Comparison of ENCODE assay signal across 8 mouse cellular contexts in the genomic region with DNA sequence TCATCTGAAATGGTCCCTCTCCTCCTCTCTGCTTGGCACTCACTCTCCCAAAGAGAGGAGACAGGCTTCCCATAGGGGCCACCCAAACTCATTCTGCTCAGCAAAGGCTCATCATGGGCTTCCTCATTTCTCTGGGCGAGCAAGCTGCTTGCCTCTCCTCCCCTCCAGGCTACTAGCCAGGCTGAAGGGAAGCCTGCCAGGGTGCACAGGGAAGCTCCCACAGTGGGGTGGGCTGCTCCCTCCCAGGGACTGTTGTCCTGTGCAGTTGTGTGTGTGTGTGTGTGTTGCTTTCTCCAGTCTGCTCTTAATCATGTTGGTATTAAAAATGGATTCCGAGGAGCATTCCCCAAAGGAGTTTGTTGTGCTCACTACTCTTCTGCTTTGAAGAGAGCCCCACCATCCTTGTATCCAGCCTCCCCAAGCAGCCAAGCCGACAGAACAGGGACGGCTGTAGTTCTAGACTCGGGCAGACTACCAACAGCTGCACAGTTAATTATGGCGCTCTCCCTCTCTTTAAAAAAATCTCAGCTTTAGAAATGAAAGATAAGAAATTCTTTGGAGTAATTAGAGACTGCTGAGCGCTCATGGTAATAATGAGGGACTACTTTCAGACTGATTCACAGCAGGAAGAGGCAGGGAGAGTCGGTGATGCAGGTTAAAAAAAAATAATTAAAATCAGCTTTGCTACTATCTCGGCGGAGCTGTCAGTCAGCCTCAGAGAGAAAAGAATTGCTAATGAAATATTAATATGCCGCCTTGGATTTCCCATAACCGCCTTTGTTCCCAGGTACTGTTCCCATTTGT.
A peak's percentile ranks its signal among the peaks of the same experiment; 100 is the strongest.
DNase-seq lines count a peak whose midpoint lies in the region; ATAC-seq and TF ChIP-seq lines count a peak whose summit lies in the region.

No protein-coding gene starts in this region.

- 40% methylated on average over 12 of the region's 12 CpGs for WGBS in kidney, embryonic 15.5 days
- WGBS in embryonic facial prominence, embryonic 12.5 days = 26% methylated on average over 12 of the region's 12 CpGs

- intact Hi-C loops in gastrocnemius, postnatal 14 days (cut with DNase I; ENCODE audit: low total_unique reads) = no loop called here
- intact Hi-C loops in left cerebral cortex, adult 2 months (cut with DNase I) = loop anchor here (5.0 kb wide), 1 partner anchor 456 kb away; the partner anchor contains the start of gene Sox11

- H3K4me2 ChIP-seq in kidney, embryonic 15.5 days = no peak overlapping the region
- 0 out of 2 replicates have a peak overlapping the region, but pooled peaks have one; percentile 11 for H3K4me2 ChIP-seq in embryonic facial prominence, embryonic 12.5 days (replicated peaks)

- no peak for TF ChIP-seq CTCF in left cerebral cortex, adult 2 months (IDR thresholded peaks at IDR 0.05)

- no peak for DNase-seq in kidney, adult 9 months
- peak; percentile 79 for DNase-seq in gastrocnemius, postnatal 14 days
- DNase-seq in left cerebral cortex, adult 2 months (ENCODE audit: extremely low spot score in 1 of 2, low spot score in 2 of 2) = peak; percentile 18 to 34
- peak; percentile 53 for DNase-seq in ovary, postnatal 36 days (ENCODE audit: low spot score)
- no peak for DNase-seq in adrenal gland, adult 18-20 months (ENCODE audit: low spot score in 2 of 2)

- H3K27me3 ChIP-seq in kidney, embryonic 15.5 days = no peaks in the 10 kb centered on the region
- no peaks in the 10 kb centered on the region for H3K27me3 ChIP-seq in embryonic facial prominence, embryonic 12.5 days

- no peaks in the 10 kb centered on the region for H3K9me3 ChIP-seq in kidney, embryonic 15.5 days (replicated peaks)
- H3K9me3 ChIP-seq in embryonic facial prominence, embryonic 12.5 days = no peaks in the 10 kb centered on the region

- no peak overlapping the region for H3K9ac ChIP-seq in kidney, embryonic 15.5 days
- no peak overlapping the region for H3K9ac ChIP-seq in embryonic facial prominence, embryonic 12.5 days

- H3K27ac ChIP-seq in kidney, embryonic 15.5 days = 0 out of 2 replicates have a peak overlapping the region, but pooled peaks have one; percentile 32
- peak overlapping the region; percentile 61 for H3K27ac ChIP-seq in embryonic facial prominence, embryonic 12.5 days
- no peak overlapping the region for H3K27ac ChIP-seq in left cerebral cortex, adult 2 months

- H3K4me1 ChIP-seq in kidney, embryonic 15.5 days = peaks cover 28% of the 10 kb centered on the region
- peaks cover 21% of the 10 kb centered on the region for H3K4me1 ChIP-seq in embryonic facial prominence, embryonic 12.5 days

- H3K36me3 ChIP-seq in kidney, embryonic 15.5 days = no peaks in the 10 kb centered on the region
- no peaks in the 10 kb centered on the region for H3K36me3 ChIP-seq in embryonic facial prominence, embryonic 12.5 days

- no peak overlapping the region for H3K4me3 ChIP-seq in kidney, embryonic 15.5 days (replicated peaks)
- no peak overlapping the region for H3K4me3 ChIP-seq in embryonic facial prominence, embryonic 12.5 days
- no peak overlapping the region for H3K4me3 ChIP-seq in left cerebral cortex, adult 2 months

- no peak for ATAC-seq in kidney, embryonic 15.5 days (replicated peaks; ENCODE audit: low FRiP score)
- ATAC-seq in embryonic facial prominence, embryonic 12.5 days (ENCODE audit: insufficient number of reproducible peaks, insufficient read depth, low FRiP score, low TSS enrichment) = no peak
- ATAC-seq in megakaryocyte, adult 5-6 weeks (ENCODE audit: poor library complexity, severe bottlenecking) = no peak

Comparison
In these comparisons a context has a peak if more than half of its experiments do, and no peak if none do; other contexts are left out.
1. DNase-seq: peak in gastrocnemius, postnatal 14 days (single experiment), left cerebral cortex, adult 2 months (2 of 2) and ovary, postnatal 36 days (single experiment); none in kidney, adult 9 months (single experiment) and adrenal gland, adult 18-20 months (0 of 2).